Mouse (Mus musculus) kidney, adult 18-20 months (tissue): ENCODE data around the gene Ccdc88b.

Experiments
- DNase-seq: peaks from one replicate; pipeline ENCODE4 v3.0.0; 2021

Gene Ccdc88b

DNA sequence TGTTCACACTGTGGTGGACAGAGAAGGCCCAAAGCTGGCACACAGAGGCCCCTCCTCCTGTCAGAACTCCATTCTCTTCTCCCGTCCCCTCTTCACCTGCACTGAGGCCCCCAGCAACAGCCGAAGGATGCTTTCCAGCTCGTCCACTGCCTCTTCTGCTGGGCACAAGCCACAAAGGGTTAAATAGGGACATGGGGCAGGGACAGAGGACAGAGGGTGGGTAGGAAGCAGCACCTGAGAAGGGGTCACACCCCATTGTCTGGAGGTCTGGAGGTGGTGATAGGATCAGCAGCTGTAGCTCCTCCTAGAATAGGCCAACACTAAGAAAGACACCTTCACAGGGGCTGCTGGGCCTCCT is 1.0 kb downstream of the Ccdc88b start:
- no peak for DNase-seq

DNA sequence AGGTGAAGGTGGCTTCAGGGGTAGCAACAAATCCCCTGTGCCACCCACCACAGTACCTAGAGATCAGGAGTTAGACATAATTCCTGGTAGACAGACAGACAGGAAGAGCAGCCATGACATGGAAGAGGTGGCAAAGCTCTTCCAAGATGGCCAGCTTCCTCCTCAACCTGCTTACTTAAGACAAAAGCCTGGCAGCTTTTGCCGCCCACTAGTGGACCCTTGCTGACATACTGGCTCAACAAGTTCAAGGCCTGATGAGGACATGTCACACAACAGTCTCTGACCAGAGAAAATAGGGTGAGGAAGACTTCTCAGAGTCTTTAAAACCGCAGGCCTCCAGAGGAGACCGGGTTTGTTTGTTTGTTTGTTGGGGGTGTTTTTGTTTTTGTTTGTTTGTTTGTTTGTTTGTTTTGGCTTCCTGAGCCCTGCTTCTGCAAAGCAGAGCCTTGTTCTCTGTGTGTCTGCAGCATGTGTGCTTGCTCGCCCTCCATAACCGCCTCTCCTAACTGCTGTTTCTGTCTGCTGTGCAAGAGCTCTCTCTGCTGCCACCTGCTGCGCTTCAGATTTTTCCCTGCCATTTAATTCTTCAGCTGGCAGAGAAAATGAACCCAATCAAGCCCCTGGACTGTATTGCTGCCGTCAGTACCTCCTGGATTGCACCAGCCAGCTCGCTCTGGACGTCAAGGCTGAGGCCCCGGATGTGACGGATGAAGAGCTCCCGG is 1.6 kb downstream of the Ccdc88b start:
- DNase-seq, result peak; percentile 70

DNA sequence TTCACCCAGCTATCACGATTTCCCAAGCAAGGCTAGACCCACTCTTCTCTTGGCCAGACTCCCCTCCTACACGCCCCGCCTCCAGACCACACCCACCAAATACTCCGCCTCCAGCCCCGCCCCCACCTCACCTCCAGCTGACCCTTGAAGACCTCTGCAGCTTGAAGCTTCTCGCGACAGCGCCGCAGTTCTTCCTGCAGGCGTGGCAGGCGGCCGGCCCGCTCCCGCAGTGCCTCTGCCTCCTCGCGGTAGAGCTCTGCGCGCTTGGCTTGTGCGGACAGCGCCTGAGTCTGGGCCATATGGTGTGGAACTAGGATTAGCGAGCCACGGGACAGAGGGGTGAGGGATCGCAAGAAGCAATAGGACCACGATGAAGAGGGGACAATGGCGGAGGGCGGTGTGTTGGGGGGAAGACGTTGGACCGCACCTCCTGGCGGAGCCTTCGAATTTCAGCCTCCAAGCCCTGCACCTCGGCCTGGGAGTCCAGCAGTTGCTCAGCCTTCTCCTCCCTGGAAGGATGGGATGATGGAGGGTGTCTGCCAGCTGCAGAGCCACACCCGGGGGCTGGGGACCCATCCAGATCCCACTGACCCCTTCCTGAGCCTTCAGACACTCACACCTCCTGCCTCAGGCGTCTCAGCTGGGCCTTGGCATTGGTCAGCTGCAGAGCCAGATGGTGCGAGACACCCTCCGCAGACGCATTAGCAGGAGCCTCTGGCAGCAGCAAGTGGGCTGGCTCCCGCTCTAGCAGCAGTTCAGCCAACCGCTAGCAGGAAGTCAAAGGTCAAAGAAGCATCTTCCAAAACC is 2.6 kb downstream of the Ccdc88b start:
- DNase-seq, result no peak

DNA sequence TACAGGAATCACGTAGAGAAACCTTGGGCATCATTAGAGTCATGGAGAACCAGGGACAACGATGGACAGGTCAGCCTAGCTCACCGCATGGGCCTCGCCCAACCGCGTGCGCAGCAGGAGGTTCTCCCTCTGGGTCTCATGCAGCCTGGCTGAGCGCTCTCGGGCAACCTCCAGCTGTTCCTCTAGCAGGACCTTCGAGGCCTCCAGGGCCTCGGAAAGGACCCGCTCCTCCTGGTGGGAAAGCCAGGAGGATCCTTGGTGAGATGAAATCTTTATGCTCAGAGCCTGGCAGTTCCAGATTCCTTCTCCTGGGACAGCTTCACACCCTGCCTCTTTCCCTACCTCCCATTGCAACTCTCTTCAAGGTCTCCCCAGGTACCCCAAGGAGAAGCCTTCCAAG is 3.4 kb downstream of the Ccdc88b start:
- DNase-seq, result no peak

DNA sequence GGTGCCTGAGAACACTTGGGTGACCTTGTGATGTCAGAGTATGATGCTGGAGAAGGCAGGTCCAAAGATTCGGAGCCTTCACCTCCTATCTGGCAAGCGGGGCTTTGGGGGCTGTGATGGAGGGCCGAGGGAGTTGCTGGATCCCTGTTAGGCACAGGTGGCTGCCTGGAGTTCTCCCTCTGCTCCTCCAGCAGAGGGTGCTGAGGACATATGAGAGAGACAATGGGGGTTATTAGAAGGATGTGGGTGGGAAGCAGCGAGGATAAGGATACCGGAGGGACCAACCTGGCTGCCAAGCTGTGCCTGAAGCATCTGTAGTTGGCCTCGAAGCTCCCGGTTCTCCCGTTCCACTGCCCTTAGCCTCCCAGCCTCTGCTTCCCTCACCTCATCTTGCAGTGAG is 4.1 kb downstream of the Ccdc88b start:
- DNase-seq, result no peak

DNA sequence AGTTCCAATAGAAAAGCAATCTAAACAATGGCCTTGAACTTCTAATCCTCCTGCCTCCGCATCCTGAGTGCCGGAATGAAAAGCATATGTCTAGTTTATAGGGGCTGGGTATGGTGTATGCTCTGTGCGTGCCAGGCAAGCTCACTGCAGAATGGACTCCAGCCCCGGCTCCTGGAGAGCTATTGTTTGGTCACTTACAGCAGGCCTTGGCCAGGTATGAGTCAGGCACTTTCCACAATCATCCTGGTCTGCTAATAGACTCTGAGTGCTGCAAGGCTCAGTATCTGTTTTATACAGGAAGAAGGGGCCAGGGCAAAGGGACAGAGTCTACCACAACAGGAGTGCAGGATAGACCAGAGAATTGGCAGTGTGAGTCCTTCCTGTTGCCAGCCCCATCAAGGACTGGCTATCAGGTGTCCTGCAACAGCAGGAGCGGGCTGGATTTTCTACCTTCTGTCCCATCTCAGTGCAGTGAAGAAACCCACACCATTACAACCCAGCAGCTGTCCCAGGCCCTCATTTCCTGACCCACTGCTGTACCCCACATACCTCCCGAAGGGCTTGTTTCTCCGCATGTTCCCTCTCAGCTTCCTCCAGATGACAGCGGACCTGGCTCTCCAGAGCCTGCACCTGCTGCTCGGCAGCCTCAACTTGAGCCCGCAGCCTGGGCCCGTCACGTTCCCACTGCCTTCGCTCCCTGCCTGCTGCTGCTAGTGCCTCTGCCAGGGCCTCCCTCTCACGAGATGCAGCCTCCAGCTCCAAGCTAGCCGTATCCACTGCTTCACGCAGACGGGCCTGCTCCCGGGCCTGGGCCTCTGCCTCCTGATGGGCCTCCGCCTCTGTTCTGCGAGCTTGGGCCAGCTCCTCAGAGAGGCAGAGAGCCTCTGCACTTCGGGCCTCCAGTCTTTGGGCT is 5.4 kb downstream of the Ccdc88b start:
- no peak for DNase-seq

DNA sequence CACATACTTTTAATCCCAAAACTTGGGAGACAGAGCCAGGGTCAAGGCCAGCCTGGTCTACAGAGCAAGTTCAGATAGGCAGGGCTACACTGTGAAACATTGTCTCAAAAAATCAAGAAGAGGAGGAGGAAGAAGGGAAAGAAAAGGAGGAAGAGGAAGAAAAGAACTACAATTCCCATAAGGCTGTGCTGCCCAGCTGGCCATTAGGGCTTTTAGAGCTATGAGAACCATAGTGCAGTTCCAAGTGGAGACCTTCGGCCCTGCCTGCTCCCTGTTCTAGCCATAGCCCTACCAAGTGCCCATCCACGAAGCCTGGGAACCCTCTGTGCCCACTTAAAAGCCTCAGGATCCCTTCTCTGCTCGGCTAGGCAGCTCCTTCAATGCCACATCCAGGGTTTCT is 6.5 kb downstream of the Ccdc88b start:
- DNase-seq, result no peak

DNA sequence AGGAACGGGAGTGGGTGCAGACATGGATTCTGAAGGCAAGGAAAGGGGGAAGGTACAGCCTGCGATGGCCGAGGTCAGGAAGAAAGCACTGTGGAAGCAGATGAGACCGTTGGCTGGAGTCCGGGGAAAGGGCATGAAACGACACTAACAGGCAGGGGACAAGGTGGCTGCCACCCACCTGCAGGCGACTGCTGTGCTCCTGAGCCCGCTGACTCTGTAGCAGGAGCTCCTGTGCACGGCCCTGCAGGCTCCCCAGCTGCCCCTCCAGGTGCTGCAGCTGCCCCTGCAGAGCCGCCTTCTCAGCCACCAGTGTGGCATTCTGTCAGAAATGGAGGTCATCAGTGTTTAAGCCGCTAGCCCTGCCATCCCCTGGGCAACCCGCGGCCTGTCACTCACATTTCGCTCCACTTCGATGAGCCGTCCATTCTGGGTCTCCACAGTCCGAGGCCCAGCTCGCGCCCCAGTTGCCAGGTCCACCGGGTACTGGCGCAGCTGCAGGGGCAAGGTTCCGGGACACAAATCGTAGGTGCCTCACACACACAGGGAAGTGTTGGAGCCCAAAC is 8.4 kb downstream of the Ccdc88b start:
- no peak for DNase-seq

DNA sequence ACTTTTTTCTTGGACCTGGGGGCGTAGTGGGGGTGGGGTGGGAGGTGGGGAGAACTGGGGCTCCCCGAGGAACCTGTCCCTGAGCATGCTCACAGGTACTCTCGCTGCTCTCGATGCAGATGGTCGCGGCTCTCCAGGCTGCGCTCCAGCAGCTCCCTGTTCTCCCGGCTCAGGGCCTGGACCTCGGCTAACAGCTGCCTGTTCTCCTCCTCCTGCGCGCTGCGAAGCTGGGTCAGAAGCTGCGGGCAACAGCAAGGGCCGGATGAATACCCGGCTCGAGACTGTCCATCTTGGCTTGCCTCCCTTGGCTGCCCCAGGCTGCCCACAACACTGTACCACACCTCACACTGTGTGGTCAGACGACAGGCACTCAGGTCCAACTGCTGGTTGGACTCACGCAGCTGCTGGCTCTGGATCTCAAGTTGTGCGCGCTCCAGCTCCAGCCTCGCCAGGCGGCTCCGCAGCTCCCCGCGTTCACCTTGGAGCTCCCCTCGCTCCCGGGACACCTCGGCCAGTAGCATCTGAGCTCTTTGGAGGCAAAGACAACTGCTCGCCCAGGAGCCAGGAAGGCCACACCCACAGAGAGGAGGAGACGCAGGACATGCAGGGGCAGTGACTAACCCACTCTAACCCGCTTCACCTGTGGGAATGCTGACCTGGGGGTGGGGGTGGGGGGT is 10.0 kb downstream of the Ccdc88b start:
- peak; percentile 35 for DNase-seq

DNA sequence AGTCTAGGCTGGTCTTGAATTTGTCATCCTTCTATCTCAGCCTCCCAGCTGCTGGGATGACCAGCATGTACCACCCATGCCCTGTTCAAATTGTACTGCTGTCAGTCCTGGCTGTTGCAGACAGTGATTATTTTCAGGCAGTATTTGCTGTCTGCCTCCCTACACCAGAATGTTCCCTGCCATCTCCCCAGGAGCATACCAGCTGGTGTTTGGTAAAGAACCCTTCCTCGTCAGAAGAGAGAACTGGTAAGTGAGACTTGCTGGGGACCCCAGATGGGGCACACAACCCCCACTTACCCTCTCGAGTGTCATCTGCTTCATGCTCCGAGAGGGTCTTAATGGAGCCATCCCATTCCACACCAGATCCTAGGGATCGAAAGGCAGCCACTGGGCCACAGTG is 12.0 kb downstream of the Ccdc88b start:
- no peak for DNase-seq

DNA sequence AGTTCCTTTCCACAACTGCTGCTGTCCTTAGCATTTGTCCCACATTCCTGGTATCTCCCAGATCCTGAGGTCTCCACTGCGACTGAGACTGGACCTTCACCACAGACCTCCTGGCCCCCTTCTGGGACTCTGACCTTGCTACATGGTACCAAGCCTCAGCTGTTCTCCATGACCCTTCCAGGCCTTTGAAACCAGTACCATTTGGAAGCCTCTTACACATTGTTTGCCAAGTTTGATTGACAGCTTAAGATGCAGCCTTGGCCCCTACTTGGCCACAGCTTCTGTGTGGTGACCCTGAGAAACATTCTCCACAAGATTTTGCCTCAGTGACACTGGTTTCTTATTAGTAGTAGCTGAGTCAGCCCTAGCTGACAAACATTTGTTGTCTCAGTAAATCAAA is 15.7 kb downstream of the Ccdc88b start:
- DNase-seq, result no peak

DNA sequence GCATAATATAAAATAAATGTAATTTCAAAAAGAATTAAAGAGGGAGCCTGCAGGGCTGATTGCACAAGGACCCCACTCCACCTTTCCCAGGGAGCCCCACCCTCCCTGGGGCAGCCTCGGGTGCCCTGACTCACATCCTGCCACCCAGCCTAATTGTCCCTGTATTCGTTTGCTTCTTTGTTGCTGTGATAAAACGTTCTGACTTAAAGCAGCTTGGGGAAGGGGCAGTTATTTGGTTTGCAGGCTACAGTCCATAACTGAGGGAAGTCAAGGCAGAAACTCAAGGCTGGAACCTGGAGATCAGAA is 16.8 kb downstream of the Ccdc88b start:
- no peak for DNase-seq

DNA sequence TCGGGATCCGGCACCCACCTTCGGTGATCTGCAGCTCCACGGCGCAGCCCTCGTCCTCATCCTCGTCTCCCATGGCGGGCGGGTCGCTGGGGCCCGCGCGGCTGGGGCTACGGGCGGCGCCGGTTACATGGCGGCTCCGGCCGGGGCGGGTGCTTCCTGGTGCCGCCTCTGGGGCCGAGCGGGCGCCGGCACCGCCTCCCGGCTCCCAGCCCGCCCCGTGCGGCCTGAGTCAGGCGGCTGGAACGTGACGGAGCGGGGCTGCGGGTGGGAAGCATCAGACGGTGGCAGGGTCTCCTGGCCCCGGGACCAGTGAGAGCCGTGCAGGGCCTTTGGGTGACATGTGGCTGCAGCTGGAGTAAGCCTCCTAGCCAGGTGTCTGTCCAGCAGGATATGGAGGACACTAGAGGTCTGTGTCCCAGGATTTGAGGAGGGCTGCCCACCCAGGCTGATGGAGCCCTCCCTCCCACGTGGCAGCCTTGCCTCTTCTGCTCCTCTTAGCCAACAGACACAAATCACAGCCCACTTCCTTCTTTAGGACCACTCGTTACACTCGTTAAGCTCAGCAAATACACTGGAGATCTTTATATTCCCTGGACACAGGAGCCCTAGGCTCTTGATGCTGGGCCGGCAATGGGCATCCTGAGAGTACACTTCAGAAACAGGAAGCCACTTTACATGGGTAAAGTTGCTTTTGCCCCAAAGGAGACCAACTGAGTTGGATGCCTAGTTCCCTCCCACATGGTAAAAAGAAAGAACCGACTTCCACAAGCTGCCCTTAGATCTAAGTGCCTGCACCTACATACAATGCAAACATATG is 17.3 kb downstream of the Ccdc88b start, which contains the start of gene Rps6ka4:
Gene Rps6ka4, minus strand, starts transcription at position 162 of the 817 bp plus-strand sequence.
- peak; percentile 78 for DNase-seq

DNA sequence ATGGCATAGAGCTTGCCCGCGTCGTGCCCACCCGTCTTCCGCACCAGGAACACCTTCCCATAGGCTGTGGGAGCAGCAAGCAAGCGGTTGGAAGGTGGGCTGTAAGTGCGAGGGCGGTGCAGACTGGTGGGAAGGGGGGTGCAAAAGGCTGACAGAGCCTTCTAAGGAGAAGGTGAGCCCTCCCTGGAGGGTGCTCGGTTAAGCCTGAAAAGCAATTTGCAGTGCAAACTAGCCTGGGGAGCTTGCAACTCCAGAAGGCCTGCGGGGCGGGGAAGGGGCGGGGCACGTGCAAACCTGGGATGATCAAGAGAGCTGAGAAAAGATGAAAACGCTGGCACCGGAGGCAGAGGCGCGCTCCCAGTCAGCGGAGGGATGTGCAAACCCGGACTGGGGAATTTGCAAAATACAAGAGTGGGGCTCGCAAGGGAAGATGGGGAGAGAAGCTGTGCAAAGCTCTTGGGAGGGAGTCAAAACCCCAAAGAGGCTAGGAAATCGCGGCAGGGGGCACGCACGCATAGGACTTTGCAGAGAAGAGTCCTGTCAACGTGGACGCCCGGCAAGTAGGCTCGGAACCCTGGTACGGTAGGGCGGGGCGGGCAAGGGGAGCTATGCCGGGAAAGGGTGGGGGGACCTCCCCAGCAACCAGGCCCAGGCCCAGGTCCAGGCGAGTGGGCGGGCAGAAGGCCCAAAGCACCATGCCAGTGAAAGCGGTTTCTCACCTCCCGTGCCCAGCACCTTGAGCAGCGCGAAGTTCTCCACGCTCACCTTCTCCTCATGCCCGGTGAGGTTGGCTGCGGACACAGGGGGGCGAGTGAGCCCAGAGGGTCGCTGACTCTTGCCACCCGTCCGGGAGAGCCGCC is 18.2 kb downstream of the Ccdc88b start:
- peak; percentile 33 for DNase-seq

DNA sequence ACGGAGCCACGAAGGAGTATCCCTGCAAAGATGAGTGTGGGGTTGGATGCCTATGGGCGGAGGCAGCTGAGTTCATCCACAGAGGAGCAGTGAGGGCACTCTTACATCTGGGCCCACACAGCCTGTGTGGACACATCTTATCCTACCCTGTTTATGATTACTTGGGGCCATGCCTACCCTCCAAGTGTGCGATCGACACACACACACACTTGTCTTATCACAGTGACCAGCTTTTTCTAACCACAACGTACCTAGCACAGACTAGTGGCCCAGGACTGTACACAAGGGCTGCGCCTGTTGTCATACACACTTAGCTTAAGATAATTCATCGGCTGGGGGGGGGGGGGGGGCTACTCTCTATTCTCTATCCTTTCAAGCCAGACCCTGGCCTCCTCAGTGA is 25.6 kb downstream of the Ccdc88b start:
- no peak for DNase-seq

DNA sequence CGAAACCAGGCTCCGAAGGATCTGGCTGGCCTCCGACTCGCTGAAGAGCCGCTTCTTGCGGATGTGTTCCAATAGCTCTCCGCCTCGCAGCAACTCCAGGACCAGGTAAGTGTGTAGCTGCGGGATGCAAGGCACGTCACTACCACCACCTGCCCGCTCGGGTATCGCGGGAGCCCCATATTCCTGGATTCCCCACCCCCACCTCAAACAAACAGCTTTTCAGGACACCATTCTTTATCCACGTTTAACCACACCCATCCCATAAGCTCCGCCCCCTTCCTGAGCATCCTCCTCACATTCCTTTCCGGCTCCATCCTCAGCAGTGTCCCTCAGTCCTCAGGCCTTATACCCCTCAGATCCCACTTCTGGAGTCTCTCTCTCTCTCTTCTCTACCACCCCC is 26.7 kb downstream of the Ccdc88b start:
- no peak for DNase-seq

DNA sequence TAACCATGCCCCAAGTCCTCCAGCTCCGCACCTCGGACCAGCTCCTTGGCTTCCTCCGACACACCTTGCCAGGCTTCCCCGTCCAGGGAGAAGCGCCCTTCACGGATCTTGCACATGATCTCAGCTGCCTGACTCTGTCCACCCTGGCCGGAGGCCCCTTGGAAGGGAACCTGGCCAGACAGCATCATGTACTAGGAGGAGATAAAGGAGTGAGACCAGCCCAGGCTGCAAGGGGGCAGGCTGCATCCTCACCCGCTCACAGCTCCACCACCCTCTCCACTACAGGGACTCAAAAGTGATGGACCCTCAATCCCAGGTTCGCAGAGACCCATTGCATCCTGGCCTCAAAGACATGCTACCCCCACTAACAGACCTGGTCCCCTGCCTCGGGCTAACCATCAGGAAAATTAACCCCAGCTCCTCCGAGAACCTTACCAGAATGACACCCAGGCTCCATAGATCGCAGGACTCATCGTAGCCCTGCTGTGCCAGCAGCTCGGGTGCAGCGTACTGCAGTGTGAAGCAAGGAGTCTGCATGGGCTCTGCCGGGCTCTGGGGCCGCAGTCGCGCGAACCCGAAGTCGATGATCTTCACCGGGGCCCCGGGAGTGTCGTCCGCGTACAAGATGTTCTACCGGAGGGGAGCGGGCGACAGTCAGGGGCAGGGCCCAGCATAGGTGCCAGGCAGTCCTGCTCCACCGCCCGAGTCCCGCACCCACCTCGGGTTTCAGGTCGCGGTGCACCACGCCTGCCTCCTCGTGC is 27.3 kb downstream of the Ccdc88b start:
- DNase-seq, result no peak

DNA sequence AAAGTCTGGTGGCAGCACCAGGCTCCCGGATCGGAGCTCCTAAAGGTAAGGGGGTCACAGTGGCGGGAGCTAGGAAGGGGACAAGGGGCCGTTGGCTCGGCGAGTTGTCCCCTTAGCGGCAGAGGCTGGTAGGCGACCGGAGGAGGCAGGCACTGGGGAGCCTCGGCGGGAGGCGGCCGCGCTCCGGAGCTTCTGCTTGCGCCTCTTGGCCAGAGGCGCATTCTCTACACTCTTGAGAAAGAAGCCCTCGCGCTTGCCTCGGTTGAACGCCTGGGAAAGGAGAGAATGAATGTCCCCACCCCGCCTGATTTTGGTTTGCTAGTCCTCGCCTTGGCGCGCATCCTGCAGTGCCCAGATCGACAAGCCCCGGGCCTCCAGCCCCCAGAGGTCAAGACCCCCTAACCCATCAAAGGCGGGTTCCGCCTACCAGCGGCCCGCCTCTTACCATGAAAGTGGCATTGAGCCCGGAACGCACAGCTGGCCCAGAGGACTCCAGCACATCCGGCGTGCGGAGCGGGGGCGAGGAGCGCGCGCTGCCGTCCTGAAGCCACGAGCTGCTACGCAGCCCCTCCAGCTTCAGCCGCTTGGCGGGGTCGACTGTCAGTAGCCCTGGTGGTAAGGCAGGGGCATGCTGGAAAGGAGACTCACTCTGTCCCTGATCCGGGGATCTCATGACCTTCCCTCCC is 28.0 kb downstream of the Ccdc88b start:
- no peak for DNase-seq

DNA sequence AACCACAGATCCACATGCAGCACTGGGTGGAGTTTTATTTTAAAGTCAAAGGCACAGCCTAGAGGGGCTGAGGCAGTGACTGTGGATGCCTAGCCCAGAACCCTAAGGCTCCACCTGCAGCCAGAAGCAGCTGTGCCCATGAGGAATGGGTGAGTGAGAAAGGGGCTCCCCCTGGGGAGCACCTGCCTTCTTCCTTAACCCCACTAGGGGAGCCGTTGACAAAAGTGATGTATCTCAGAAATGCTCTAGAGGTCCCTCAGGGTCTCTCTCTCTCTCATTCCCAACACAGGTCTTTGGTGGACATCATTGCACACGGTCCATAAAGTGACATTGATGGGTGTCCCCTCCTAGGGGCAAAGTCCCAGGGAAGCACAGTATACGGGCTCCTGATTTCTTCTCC is 28.9 kb downstream of the Ccdc88b start:
- DNase-seq, result no peak
